Mouse (Mus musculus): Measurements from ENCODE around the gene Pgap3.

The Pgap3 gene

DNA sequence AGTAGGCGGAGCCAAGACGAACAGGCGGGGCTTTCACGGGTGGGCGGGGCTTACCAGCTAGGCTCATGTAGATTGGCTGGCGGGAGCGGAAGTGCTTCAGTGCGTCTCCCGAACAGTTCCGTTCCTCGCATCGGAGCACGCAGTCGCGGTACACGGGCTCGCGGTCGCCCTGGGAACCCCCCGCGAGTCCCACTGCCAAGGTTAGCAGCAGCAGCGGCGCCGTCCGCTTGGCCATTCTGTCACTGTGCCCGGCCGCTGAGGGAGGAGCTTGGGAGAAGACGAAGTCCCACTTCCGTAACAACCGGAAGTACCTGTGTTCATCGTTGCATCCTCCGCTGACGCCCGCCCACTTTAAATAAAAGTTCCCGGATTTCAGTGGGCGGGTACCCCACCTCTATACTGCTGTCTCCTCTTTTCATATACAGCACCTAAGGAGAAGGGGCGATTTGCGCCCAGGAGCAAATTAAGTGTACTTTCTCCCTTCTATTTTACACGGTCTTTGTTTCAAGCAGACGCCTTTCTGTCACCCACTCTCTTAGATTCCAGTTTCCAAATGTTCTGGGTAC, at the start of gene Pgap3:
Gene Pgap3, minus strand, starts transcription at position 330 of the 566 bp plus-strand sequence.
- peak; percentile 88 for DNase-seq

- no peak for DNase-seq
These were observed 49.1 kb upstream of the Pgap3 start for GRCm38 (mm10) chr11:98449419-98449818.

DNA sequence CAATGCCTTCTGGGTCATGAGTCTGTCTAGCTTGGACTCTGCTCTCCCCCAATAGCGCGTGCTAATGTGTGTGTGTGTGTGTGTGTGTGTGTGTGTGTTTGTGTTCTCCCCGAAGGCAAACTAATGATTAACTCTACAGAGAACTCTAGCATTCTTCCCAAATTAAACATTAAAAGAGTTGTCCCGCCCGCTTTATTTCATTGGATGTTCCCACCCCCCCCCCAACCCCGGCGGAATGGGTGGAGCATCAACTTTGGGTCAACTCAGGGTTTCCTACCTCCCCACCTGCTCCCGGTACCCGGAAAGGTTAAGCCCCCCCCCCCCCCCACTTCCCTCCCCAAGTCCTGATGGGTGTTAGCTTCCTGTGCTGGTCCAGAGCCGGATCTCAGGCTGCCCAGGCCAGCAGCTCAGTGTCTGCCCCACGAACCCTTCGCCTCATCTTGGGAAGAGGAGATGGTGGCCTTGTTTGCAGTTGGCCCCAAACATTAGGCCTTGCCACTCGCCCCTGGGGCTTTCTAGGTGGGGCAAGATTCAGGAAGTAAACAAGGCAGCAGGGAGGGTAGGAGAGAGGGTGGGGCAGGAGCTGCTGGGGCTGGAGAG, 48.0 kb upstream of the Pgap3 start:
- DNase-seq = no peak

GRCm38 (mm10) chr11:98447475-98447834, 47.2 kb upstream of the Pgap3 start:
- no peak for DNase-seq

DNA sequence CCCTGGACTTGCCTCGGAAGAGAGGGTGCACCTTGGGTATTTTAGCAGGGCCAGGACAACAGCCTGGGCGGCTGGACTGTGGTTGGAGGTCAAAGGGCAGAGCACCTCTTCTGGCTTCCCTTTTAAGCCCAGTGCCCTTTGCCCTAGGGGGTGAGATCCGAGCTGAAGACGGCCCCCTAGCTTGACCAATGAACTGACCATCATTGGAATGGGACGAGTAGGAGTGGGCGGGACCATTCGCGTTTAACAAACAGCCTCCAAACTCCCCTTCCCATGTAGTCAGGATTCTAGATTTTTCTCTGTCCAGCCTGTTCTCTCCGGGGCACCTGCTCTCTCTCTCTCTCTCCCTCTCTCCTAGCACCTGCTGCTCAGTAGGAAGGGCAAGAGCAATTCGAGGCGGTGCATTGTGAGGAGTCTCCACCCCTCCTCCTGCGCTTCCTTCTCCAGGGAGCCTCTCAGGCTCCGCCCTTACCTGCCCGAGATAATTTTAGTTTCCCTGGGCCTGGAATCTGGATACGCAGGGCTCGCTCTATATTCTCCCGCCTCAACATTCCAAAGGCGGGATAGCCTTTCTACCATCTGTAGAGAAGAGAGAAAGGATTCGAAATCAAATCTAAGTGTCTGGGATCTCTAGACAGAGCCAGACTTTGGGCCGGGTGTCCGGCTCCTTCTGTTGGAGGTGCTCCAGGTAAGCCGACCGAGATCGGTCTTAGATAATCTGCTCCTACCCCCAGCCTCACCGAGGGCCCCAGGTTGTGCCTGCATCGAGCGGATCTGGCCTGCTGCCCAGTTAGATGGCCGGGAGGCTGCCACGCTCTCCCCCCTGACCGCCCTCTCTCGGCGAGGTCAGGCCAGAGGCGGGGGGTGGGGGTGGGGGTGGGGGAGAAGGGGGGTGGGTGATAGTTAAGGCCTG, 46.5 kb upstream of the Pgap3 start:
- DNase-seq = no peak

DNA sequence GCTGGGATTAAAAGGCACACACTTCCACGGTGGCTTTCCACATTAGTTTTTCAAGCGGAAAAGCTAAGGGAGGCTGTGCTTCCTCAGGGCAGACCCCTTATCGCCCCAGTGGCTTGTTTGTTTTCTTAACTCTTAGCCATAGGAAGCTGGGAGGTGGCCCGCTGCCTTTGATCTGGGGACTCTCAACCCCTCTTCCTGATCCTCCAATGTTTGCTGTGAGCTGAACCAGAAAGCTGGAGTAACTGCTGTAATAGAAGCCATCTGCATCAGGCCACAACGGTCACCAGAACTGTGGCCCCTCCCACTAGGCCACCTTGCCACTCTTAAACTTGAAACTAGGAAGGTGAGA, 45.9 kb upstream of the Pgap3 start, which contains the start of gene Grb7:
Gene Grb7, plus strand, starts transcription at position 182 of the 349 bp plus-strand sequence.
- DNase-seq = no peak

- no peak for DNase-seq
These were observed 45.4 kb upstream of the Pgap3 start for GRCm38 (mm10) chr11:98445679-98446078.

GRCm38 (mm10) chr11:98445238-98445637, 44.9 kb upstream of the Pgap3 start:
- no peak for DNase-seq

DNA sequence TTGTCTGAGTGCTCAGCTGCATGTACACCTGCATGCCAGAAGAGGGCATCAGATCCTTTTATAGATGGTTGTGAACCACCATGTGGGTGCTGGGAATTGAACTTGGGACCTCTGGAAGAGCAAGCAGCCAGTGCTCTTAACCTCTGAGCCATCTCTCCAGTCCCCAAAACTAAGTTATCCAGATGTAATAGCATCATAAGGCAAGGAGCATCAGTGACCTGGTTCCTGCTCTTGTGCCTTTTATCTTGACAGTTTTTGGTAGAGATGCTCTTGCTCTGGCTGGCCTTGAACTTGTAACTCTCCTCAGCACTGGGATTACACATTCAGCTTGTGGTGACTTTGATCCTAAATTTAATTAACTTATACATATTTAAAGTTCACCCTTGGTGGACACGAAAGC, 43.4 kb upstream of the Pgap3 start:
- no peak for DNase-seq

GRCm38 (mm10) chr11:98438331-98439158, 38.3 kb upstream of the Pgap3 start, which contains the start of gene Mien1:
Gene Mien1, minus strand, starts transcription at chr11:98438991.
- peak; percentile 97 for DNase-seq

DNA sequence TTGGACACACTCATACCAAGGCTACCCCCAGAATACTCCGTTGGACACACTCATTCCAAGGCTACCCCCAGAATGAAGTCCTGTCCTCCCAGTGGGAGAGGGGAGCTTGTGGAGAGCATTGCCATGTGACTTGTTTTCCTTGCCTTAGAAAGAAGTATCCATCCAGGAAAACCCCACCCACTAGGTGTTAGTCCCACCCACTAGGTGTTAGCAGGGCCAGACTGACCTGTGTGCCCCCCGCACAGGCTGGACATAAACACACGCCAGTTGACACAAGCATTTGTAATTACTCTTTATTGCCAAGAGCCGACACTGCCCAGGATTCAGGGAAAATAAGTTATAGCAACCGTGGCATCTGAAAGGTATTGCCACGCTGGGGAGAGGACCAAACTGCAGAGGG, 37.2 kb upstream of the Pgap3 start:
- DNase-seq = no peak

DNA sequence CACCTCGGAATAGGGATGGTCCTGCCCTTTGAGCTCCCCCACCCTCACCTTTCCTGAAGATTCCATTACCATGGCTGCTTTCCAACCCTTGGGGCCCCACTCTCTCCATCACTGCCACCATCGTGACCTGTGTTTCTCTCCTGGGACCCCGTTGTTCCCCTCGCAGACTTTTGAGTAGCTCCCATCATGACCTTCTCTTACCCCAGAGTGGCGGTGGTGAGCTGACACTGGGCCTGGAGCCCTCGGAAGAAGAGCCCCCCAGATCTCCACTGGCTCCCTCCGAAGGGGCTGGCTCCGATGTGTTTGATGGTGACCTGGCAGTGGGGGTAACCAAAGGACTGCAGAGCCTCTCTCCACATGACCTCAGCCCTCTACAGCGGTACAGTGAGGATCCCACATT, 35.4 kb upstream of the Pgap3 start:
- DNase-seq = no peak

GRCm38 (mm10) chr11:98431743-98432502, 31.6 kb upstream of the Pgap3 start:
- DNase-seq = no peak

DNA sequence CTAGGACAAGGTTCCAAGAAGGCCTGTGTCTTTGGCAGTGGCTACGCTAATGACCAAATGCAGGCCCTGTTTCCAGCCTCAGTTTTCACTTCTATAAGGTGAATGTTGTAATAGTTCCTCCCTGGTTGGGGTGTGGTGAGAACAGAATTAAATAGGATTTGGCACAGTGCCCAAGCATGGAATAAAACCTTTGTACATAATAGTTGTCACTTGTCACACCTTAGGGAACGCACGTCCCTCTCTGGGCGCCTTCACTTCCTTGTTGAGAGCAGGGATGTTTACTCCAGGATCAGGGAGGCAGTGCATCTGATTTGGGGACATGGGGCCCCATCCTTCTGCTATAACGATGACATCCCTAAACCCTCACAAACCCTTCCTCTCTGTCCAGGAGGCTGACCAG, 28.1 kb upstream of the Pgap3 start:
- no peak for DNase-seq

DNA sequence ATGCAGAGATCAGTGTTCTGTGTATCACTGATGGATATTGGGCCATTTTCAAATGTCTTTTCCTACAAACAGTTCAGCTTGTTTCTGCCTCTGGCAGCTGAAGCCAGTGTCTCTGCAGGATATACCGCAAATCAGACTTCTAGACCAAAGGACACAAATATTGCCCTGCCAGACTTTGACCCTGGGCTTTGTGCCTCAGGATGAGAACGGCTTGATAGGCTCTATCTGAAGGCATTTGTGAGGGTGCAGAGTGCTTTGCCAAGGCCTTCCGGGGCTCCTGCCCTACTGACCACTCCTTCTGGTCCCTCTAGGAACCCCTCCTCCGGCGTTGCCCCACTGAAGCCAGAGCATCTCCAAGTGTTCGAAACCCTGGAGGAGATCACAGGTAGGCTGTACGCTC, 26.3 kb upstream of the Pgap3 start:
- no peak for DNase-seq

DNA sequence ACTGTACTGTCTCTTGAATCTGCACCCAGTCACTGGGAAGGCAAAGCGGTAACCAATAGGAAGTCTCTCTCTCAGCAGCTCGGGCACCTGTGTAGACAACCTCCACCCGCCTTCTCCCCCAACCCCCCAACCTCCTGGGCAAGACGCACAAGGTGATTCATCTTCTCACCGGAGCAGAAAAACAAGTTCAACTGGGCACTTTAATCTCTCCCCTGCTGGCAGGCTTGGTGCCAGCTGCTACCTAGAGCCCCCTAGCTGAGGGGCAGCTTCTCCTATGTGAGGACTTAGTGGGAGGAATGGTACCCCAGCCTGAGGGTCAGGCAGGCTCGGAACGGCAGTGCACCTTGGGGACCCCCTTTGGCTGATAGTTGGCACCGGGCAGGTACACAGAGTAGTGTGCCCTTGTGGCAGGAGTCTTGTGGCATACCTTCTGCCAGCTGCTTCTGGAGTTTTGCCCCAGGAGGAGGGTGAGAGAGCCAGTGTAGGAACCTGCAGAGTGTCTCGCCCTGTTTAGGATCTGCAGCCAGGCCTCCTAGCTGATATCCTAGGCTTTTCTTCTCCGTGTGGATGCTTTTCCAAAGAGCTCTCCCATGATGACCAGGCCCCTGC, 18.8 kb upstream of the Pgap3 start:
- DNase-seq = no peak

GRCm38 (mm10) chr11:98418273-98418672, 18.0 kb upstream of the Pgap3 start:
- DNase-seq = no peak

GRCm38 (mm10) chr11:98417074-98417473, 16.8 kb upstream of the Pgap3 start:
- DNase-seq = no peak

GRCm38 (mm10) chr11:98414162-98414561, 13.9 kb upstream of the Pgap3 start:
- no peak for DNase-seq

- DNase-seq = no peak
These were observed 13.4 kb upstream of the Pgap3 start for GRCm38 (mm10) chr11:98413731-98414130.

GRCm38 (mm10) chr11:98412797-98413301, 12.6 kb upstream of the Pgap3 start:
- no peak for DNase-seq

Measured in right cerebral cortex, adult 18-20 months (tissue).